Mouse (Mus musculus): ENCODE measurements around the gene Cnksr3. TPM values are rescaled to one million over a fixed set of nuclear protein-coding genes. Genes with fewer than 3 reads are reported as not detected.

Cnksr3 gene
- total and polyA plus RNA-seq, 3 experiments, result not detected

GRCm38 (mm10) chr10:7202576-7202975, 9.5 kb downstream of the Cnksr3 start:
- H3K36me3 ChIP-seq (ENCODE audit: control insufficient read depth in 1 of 2, insufficient read depth in 2 of 2, low read length in 2 of 2), result no peaks in the 10 kb centered on the region
- no peaks in the 10 kb centered on the region for H3K4me1 ChIP-seq (ENCODE audit: control insufficient read depth in 1 of 2, insufficient read depth in 2 of 2, low read length in 2 of 2)
- H3K27me3 ChIP-seq (ENCODE audit: control insufficient read depth in 1 of 2, insufficient read depth in 2 of 2, low read length in 2 of 2), result no peaks in the 10 kb centered on the region
- H3K9ac ChIP-seq (ENCODE audit: control insufficient read depth, low read depth, low read length, poor library complexity, severe bottlenecking), result no peak overlapping the region
- TF ChIP-seq ZKSCAN1 (IDR thresholded peaks at IDR 0.05; ENCODE audit: low read depth, low read length) (no peak), GABPA (IDR thresholded peaks at IDR 0.05; ENCODE audit: low read depth, low read length) (no peak), ZNF384 (IDR thresholded peaks at IDR 0.05; ENCODE audit: low read depth, low read length) (no peak), SIN3A (IDR thresholded peaks at IDR 0.05; ENCODE audit: low read length) (no peak), TBP (IDR thresholded peaks at IDR 0.05; ENCODE audit: low read depth, low read length) (no peak), HCFC1 (IDR thresholded peaks at IDR 0.05; ENCODE audit: low read depth, low read length) (no peak)
- DNase-seq (ENCODE audit: low read depth, low spot score), result no peak
- H3K27ac ChIP-seq (ENCODE audit: control insufficient read depth, low read depth, low read length), result no peak overlapping the region
- no peaks in the 10 kb centered on the region for H3K9me3 ChIP-seq (replicated peaks; ENCODE audit: insufficient read depth, low read length)
- no peak overlapping the region for H3K4me3 ChIP-seq (ENCODE audit: control insufficient read depth in 1 of 2, insufficient read depth in 1 of 2, low read depth in 2 of 2, low read length in 2 of 2)
- H3K79me2 ChIP-seq (ENCODE audit: control insufficient read depth, insufficient read depth, low read length, poor library complexity), result no peaks in the 10 kb centered on the region

- no peaks in the 10 kb centered on the region for H3K79me2 ChIP-seq (ENCODE audit: control insufficient read depth, insufficient read depth, low read length, poor library complexity)
- H3K27ac ChIP-seq (ENCODE audit: control insufficient read depth, low read depth, low read length), result no peak overlapping the region
- no peak for DNase-seq (ENCODE audit: low read depth, low spot score)
- no peaks in the 10 kb centered on the region for H3K36me3 ChIP-seq (ENCODE audit: control insufficient read depth in 1 of 2, insufficient read depth in 2 of 2, low read length in 2 of 2)
- no peaks in the 10 kb centered on the region for H3K4me1 ChIP-seq (ENCODE audit: control insufficient read depth in 1 of 2, insufficient read depth in 2 of 2, low read length in 2 of 2)
- no peak overlapping the region for H3K9ac ChIP-seq (ENCODE audit: control insufficient read depth, low read depth, low read length, poor library complexity, severe bottlenecking)
- H3K9me3 ChIP-seq (replicated peaks; ENCODE audit: insufficient read depth, low read length), result no peaks in the 10 kb centered on the region
- no peaks in the 10 kb centered on the region for H3K27me3 ChIP-seq (ENCODE audit: control insufficient read depth in 1 of 2, insufficient read depth in 2 of 2, low read length in 2 of 2)
- TF ChIP-seq ZKSCAN1 (IDR thresholded peaks at IDR 0.05; ENCODE audit: low read depth, low read length), result no peak
- TF ChIP-seq MAX (IDR thresholded peaks at IDR 0.05; ENCODE audit: low read length), result no peak
- TF ChIP-seq EP300 (IDR thresholded peaks at IDR 0.05; ENCODE audit: low read depth in 1 of 2, low read length in 2 of 2), result no peak
- no peak for TF ChIP-seq BHLHE40 (IDR thresholded peaks at IDR 0.05; ENCODE audit: borderline replicate concordance, low read depth, low read length)
- TF ChIP-seq KAT2A (conservative IDR thresholded peaks at IDR 0.05; ENCODE audit: low read depth, low read length), result no peak
- TF ChIP-seq MAZ (IDR thresholded peaks at IDR 0.05; ENCODE audit: low read depth, low read length), result no peak
- H3K4me3 ChIP-seq (ENCODE audit: control insufficient read depth in 1 of 2, insufficient read depth in 1 of 2, low read depth in 2 of 2, low read length in 2 of 2), result no peak overlapping the region
Observed at GRCm38 (mm10) chr10:7200665-7201064, 11.4 kb downstream of the Cnksr3 start.

GRCm38 (mm10) chr10:7198201-7198600, 13.8 kb downstream of the Cnksr3 start:
- no peak for TF ChIP-seq TAL1 (IDR thresholded peaks at IDR 0.05; ENCODE audit: low read length)
- Histone ChIP-seq H3K27ac (ENCODE audit: control insufficient read depth, low read depth, low read length) (no peak overlapping the region), H3K4me3 (ENCODE audit: control insufficient read depth in 1 of 2, insufficient read depth in 1 of 2, low read depth in 2 of 2, low read length in 2 of 2) (no peak overlapping the region), H3K9me3 (replicated peaks; ENCODE audit: insufficient read depth, low read length) (no peaks in the 10 kb centered on the region), H3K4me1 (ENCODE audit: control insufficient read depth in 1 of 2, insufficient read depth in 2 of 2, low read length in 2 of 2) (no peaks in the 10 kb centered on the region), H3K9ac (ENCODE audit: control insufficient read depth, low read depth, low read length, poor library complexity, severe bottlenecking) (no peak overlapping the region), H3K27me3 (ENCODE audit: control insufficient read depth in 1 of 2, insufficient read depth in 2 of 2, low read length in 2 of 2) (no peaks in the 10 kb centered on the region), H3K36me3 (ENCODE audit: control insufficient read depth in 1 of 2, insufficient read depth in 2 of 2, low read length in 2 of 2) (no peaks in the 10 kb centered on the region), H3K79me2 (ENCODE audit: control insufficient read depth, insufficient read depth, low read length, poor library complexity) (no peaks in the 10 kb centered on the region)
- DNase-seq (ENCODE audit: low read depth, low spot score), result no peak

Measured in MEL (cell line).